Mouse (Mus musculus) midbrain, embryonic 15.5 days (tissue): Measurements from ENCODE around the gene Srrt. TPM values are rescaled to one million over a fixed set of nuclear protein-coding genes. Genes with fewer than 3 reads are reported as not detected.

Source experiments
- ATAC-seq: fragments of 200-750 bp; cut with Nextera tagmentation; replicated peaks from 2 replicates; pipeline ENCODE4 v1.8.0; 2017; ENCODE audit warnings: moderate TSS enrichment
- H3K27ac ChIP-seq: fragments of 300-500 bp; sonication (generic); 2 replicates; pipeline ENCODE4 v1.5.1; 2015; ENCODE audit warnings: mild to moderate bottlenecking, inconsistent platforms
- H3K27me3 ChIP-seq: fragments of 300-500 bp; sonication (generic); replicated peaks from 2 replicates; pipeline ENCODE4 v1.6.1; 2015; ENCODE audit warnings: inconsistent platforms
- H3K36me3 ChIP-seq: fragments of 300-500 bp; sonication (generic); replicated peaks from 2 replicates; pipeline ENCODE4 v1.6.1; 2015; ENCODE audit warnings: inconsistent platforms
- H3K4me1 ChIP-seq: fragments of 300-500 bp; sonication (generic); 2 replicates; pipeline ENCODE4 v1.6.1; 2015; ENCODE audit warnings: inconsistent platforms
- H3K4me2 ChIP-seq: fragments of 300-500 bp; sonication (generic); 2 replicates; pipeline ENCODE4 v1.6.1; 2015; ENCODE audit warnings: inconsistent platforms, mild to moderate bottlenecking, moderate library complexity
- H3K4me3 ChIP-seq: fragments of 300-500 bp; sonication (generic); 2 replicates; pipeline ENCODE4 v1.5.1; 2015; ENCODE audit warnings: mild to moderate bottlenecking, inconsistent platforms
- H3K9ac ChIP-seq: fragments of 300-500 bp; sonication (generic); 2 replicates; pipeline ENCODE4 v1.6.1; 2015; ENCODE audit warnings: mild to moderate bottlenecking, inconsistent platforms
- H3K9me3 ChIP-seq: fragments of 300-500 bp; sonication (generic); 2 replicates; pipeline ENCODE4 v1.6.1; 2016; ENCODE audit warnings: inconsistent platforms
- WGBS: fragments of 180-500 bp; shearing (Covaris S2); methylation state at CpG from one replicate; pipeline ENCODE4 v1.1.7; 2015; ENCODE audit warnings: mixed read lengths; 5-methylcytosine and 5-hydroxymethylcytosine counted together
- polyA plus RNA-seq: library from polyadenylated mRNA; unstranded; fragments of >200 nt; fragmentation: Nextera tagmentation; extraction: Ambion mirVana; gene quantifications from 2 replicates; pipeline ENCODE4 v1.2.1, GENCODE M21; 2015

Gene Srrt
- polyA plus RNA-seq, result 106 and 107 TPM in 2 replicates

DNA sequence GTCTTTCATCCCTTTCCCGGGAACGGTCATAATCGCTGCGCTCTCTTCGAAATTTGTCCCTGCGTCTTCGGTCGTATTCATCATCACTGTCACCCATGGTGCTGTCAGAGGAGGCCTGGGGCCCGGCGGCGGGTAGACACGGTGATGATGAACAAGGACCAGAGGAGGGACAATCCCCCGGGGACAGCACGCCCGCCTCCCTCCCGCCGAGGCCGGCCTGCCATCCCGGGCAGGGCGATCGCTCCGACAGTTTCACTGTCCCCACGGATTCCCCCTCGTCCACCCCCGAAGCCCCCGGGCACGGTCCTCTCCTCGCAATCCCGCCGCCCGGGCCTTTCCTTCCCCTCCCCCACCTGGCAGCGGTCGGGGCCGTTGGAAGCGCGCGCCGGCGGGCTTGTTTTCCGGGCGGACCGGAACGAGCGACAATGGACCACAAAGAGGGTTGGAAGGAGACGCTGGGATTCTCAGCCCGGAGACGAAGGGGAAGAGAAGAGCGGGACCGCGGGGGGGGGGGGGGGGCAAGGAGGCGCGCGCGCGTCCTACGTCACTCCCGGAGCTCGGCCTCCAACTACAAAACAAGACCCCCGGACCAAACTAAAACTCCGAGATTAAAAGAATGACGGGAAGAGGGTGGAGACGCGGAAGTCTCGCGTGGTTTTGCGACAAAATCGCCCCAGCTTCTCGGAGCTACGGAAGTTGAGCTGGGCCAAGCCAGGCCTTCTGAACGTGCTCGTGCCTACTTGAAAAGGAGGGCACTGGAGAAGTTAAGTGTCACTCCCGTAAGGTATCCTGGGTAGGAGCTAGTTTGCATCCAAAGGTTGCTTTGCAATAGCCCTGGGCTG, at the start of gene Srrt:
TSS of gene Srrt (minus strand) at position 604 of the 842 bp plus-strand sequence.
- Histone ChIP-seq H3K27me3 (no peaks in the 10 kb centered on the region), H3K9me3 (no peaks in the 10 kb centered on the region), H3K27ac (peak within 1 kb of the TSS; percentile 95), H3K4me3 (peak within 1 kb of the TSS; percentile 83), H3K4me2 (peak within 1 kb of the TSS; percentile 74), H3K9ac (peak within 1 kb of the TSS; percentile 96), H3K36me3 (peaks cover 6% of the 10 kb centered on the region; the same call in 1 of the 2 replicates), H3K4me1 (peaks cover 43% of the 10 kb centered on the region)
- peak; percentile 92 for ATAC-seq
- 1% methylated on average over 56 of the region's 72 CpGs for WGBS

DNA sequence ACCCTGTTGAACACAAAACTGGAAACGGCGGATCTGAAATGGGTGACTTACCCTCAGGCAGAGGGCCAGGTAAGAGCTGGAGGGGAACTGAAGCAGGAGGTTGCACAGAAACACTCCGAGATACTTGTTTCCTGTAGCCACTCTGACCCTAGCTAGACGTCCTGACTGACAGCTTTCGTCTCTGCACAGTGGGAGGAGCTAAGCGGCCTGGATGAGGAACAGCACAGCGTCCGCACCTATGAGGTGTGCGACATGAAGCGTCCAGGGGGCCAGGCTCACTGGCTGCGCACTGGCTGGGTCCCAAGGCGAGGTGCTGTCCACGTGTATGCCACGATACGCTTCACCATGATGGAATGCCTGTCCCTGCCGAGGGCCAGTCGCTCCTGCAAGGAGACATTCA, 46.6 kb upstream of the Srrt start:
- no peak overlapping the region for H3K4me3 ChIP-seq
- peaks cover 28% of the 10 kb centered on the region for H3K4me1 ChIP-seq
- no peak overlapping the region for H3K27ac ChIP-seq
- H3K36me3 ChIP-seq, result no peaks in the 10 kb centered on the region
- no peak overlapping the region for H3K4me2 ChIP-seq
- H3K9ac ChIP-seq, result no peak overlapping the region
- no peak for ATAC-seq
- WGBS, result 87% methylated on average over 17 of the region's 17 CpGs
- H3K9me3 ChIP-seq, result no peaks in the 10 kb centered on the region
- peaks cover 11% of the 10 kb centered on the region; the same call in 1 of the 2 replicates for H3K27me3 ChIP-seq

DNA sequence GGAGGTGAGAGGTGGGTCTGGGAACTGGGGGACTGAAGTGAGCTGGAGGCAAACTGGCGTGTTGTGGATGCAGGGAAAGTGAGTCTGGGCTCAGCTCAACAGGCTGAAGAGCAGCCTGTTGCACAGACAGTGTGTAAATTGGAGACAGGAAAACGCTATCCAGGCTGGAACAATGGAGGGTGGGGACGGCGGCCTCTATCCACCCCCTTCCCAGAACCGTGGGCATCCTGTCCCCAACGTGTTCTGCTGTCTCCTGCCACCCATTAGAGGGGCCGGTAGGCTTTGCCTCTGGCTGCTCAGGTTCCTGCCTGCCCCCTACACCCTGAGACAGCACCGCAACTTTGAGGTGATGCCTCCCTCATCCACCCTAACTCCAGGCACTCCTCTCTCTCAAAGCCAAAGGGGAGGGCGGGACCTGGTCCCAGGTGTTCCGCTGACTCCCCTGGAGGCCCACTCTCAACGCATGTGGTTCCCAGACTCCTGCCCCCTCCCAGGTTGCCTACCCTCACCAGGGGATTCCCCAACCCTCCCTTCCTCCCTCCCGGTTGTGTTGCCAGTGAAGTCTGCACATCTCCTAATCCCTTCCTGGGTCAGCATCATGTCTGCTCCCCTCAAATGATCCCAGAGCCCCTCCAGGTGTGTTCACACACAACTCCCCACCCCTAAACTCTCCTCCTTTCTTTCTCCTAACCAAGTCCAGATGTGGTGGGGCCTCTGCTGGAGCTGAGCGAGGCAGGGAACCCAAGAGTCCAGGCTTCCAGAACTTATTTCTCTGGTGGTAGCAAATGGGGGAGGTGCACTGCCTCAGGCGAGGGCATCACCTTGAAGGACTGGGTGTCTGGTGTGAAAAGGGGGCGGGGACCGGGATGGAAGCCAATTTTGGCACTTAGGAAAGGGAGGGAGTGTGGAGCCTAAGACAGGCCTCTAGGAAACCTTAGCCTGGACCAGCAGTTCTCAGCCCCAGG, 44.8 kb upstream of the Srrt start:
- Histone ChIP-seq H3K9ac (no peak overlapping the region), H3K4me3 (peak overlapping the region; percentile 49), H3K4me2 (peak overlapping the region; percentile 95), H3K4me1 (peaks cover 38% of the 10 kb centered on the region), H3K36me3 (no peaks in the 10 kb centered on the region), H3K9me3 (no peaks in the 10 kb centered on the region), H3K27me3 (peaks cover 16% of the 10 kb centered on the region; the same call in 1 of the 2 replicates), H3K27ac (no peak overlapping the region)
- WGBS, result 24% methylated on average over 16 of the region's 16 CpGs
- no peak for ATAC-seq

DNA sequence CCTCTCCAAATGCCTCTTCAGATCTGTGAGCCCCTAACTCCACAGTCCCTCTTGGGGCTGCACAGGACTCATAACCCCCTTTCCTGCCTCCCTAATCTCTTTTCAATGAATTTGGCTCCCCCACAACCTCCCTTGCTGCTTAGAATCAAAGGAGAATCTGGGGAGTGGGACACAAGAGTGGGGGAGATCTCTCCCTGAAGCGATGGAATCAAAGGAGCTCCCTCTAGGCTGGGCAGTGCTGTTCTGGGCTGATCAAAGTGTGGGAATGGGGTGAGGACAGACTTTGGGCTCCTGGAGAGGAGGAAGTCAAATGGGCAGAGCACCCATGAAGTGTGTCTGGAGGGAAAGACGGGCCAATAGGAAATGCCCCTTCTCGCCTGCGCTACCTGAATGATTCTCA, 43.9 kb upstream of the Srrt start:
- no peak for ATAC-seq
- peak overlapping the region; percentile 49 for H3K4me3 ChIP-seq
- H3K9ac ChIP-seq, result 0 out of 2 replicates have a peak overlapping the region, but pooled peaks have one; percentile 8
- H3K27ac ChIP-seq, result 0 out of 2 replicates have a peak overlapping the region, but pooled peaks have one; percentile 44
- 10% methylated on average over 4 of the region's 4 CpGs for WGBS
- H3K9me3 ChIP-seq, result no peaks in the 10 kb centered on the region
- peaks cover 16% of the 10 kb centered on the region; the same call in 1 of the 2 replicates for H3K27me3 ChIP-seq
- H3K4me1 ChIP-seq, result peaks cover 38% of the 10 kb centered on the region
- H3K36me3 ChIP-seq, result no peaks in the 10 kb centered on the region
- H3K4me2 ChIP-seq, result peak overlapping the region; percentile 95

DNA sequence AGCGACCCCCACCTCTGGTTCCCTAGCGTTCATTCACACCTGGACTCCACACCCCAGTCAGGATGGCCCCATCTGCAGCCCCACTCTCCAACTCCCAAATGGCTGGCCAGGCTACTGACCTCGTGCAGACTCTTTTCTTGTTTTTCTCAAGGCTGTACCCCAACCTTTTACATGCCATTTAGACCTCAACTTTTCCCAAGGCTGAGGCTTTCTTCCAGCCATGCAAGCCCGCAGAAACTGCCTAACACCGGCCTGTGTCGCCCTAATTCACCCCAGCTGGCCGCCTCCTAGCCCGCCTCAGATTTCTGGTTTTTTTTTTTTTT, 43.5 kb upstream of the Srrt start:
- Histone ChIP-seq H3K4me1 (peaks cover 38% of the 10 kb centered on the region), H3K9me3 (no peaks in the 10 kb centered on the region), H3K27me3 (peaks cover 16% of the 10 kb centered on the region; the same call in 1 of the 2 replicates), H3K36me3 (no peaks in the 10 kb centered on the region), H3K4me3 (peak overlapping the region; percentile 49), H3K9ac (0 out of 2 replicates have a peak overlapping the region, but pooled peaks have one; percentile 8), H3K27ac (0 out of 2 replicates have a peak overlapping the region, but pooled peaks have one; percentile 44), H3K4me2 (peak overlapping the region; percentile 95)
- WGBS, result 4% methylated on average over 8 of the region's 8 CpGs
- ATAC-seq, result no peak

DNA sequence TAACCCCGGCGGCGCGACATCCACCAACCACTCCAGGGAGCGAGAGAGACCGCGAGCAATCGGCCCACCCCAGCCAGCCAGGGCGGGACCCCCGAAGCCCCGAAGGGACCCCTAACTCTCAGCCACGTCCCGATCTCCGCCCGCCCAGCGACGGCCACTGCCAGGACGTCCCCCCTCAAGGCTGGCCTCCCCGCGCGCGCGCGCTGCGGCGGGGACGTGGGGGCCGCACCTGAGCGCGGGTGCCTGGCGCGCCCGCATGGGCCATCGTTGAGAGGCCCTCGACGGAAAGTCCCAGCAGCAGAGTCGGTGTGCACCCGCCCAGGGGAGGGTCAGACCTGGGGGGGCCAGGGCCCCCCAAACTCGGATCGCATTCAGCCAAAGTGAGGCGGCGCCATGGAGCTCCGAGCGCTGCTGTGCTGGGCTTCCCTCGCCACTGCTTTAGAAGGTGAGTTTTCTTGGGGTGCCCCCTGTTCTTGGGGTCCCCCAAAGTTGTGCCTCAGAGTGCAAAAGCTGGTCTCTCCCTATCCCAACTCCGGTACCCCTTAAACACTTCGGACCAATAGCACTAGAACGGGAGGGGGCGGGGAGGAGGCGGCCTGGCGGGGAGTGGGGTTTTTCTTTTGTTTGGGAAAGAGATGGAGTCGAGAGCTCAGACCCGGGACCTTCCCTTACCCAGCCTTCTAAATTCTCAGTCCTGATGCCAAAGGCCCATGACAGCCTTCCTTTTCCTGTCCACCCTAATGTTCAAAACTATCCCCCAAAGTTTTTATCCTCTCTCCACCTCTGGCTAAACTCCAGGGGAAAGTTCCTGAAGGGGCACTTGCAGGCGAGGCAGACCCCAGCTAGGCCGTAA, 43.0 kb upstream of the Srrt start:
- Histone ChIP-seq H3K36me3 (no peaks in the 10 kb centered on the region), H3K27me3 (peaks cover 16% of the 10 kb centered on the region; the same call in 1 of the 2 replicates), H3K27ac (peak overlapping the region; percentile 62), H3K9me3 (no peaks in the 10 kb centered on the region), H3K9ac (peak overlapping the region; percentile 56), H3K4me2 (peak overlapping the region; percentile 95), H3K4me3 (peak overlapping the region; percentile 49), H3K4me1 (peaks cover 38% of the 10 kb centered on the region)
- WGBS, result under 1% methylated on average over 55 of the region's 55 CpGs
- peak; percentile 44 for ATAC-seq

DNA sequence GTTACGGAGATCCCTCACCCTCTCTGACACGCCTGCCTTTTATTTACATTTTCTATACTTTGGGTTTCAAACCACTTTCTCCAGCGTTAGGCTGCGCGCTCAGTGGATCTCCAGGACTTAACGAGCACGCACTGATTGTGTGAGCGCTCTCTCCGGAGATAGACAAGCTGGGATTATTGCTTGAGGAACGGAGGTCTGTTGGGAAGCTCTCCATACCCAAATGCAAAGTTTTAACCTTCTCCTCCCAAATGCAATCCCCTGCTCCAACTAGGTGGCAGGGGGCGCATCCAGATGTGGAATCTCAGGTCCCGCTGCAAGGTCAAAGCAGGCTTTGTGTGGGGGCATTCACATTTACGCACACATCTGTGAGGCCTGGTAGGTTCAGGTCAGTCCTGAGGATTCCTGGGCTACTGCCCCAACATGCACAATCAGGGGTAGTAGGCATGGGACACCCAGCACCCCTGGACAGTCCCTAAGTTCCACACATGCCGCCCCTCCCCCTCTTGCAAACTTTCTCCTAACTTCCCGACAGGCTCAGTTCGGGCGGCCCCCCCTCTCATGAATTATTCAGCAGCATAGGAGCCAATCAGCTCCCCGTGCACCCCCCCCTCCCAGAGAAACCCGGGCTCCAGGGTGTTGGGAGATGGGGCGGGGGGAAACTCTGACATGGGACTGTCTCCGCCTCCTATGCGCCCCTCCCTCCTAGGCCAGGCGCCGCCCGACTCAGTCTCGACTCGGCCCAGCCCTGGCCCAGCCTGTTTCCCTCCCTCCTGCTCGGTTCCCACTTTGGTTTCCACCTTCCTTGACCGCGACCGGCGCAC, 42.1 kb upstream of the Srrt start, which contains the start of gene Ephb4:
TSS of gene Ephb4 (plus strand) at position 726 of the 821 bp plus-strand sequence.
- peaks cover 16% of the 10 kb centered on the region; the same call in 1 of the 2 replicates for H3K27me3 ChIP-seq
- no peaks in the 10 kb centered on the region for H3K9me3 ChIP-seq
- H3K36me3 ChIP-seq, result no peaks in the 10 kb centered on the region
- H3K4me3 ChIP-seq, result peak within 1 kb of the TSS; percentile 49
- H3K27ac ChIP-seq, result peak within 1 kb of the TSS; percentile 62
- H3K4me1 ChIP-seq, result peaks cover 38% of the 10 kb centered on the region
- peak within 1 kb of the TSS; percentile 95 for H3K4me2 ChIP-seq
- ATAC-seq, result peak; percentile 90
- H3K9ac ChIP-seq, result peak within 1 kb of the TSS; percentile 56
- under 1% methylated on average over 31 of the region's 32 CpGs for whole genome bisulfite sequencing

DNA sequence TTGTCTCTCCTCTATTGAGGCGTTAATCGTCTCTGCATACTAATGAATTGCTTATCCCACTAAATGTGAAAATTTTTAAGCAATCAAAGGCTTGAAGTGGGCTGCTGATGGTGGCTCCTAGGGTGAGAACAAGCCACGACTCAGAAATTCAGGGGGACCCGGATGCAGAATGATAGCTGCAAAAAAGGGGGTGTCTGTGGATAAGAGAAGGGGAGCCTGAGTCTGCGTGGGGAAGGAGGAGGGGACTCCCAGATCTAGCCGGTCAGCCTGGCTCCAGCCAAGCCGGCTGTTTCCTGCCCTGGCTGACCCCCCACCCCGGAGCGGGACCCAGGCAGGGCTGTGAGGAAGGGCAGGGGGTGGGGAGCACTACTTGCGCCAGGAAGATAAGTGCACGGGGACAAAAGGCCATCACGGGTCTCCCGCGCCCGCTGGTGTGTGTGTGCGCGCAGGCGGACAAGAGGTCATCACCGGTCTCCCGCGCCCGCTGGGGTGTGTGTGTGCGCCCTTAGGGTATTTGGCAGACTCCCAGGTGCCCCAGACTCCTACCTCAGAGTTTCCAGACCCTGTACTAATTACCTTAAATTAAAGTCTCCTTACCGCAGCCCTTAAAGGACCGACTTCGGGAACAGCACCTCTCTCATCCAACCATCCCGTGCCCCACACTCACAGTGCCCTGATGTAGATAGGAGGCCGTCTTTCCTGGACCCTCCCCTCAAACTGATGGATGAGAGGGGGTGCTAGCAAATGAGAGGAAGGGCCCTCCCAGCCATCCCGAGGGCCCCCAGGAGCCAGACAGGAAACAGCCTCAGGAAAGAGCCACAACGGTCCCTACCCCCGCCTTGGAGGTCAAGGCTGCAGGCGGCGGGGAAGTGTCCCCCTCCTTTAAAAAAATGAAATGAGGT, 41.3 kb upstream of the Srrt start:
- Histone ChIP-seq H3K36me3 (no peaks in the 10 kb centered on the region), H3K9ac (peak overlapping the region; percentile 27; the same call in 1 of the 2 replicates), H3K4me3 (peak overlapping the region; percentile 49), H3K9me3 (no peaks in the 10 kb centered on the region), H3K27me3 (peaks cover 16% of the 10 kb centered on the region; the same call in 1 of the 2 replicates), H3K4me2 (peak overlapping the region; percentile 95), H3K4me1 (peaks cover 38% of the 10 kb centered on the region), H3K27ac (no peak overlapping the region)
- WGBS, result under 1% methylated on average over 31 of the region's 33 CpGs
- ATAC-seq, result no peak; the same call in 1 of the 2 replicates

DNA sequence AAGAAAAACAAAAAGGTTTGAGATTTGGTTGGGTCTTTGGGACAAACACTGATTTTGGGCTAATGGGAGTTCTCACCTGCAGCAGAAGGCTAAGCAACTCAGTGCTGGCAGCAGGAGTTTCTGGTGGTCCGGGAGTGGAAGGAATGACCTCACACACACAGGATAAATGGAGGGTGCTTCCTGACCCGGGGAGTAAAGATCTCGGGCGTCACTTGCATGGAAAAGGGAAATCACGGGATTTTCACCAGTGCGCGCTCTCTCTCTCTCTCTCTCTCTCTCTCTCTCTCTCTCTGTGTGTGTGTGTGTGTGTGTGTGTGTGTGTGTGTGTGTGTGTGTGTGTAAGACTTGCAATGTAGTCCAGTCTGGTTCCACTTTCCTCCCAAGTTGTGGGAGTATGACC, 40.4 kb upstream of the Srrt start:
- ATAC-seq, result no peak
- no peaks in the 10 kb centered on the region for H3K9me3 ChIP-seq
- peaks cover 38% of the 10 kb centered on the region for H3K4me1 ChIP-seq
- peaks cover 16% of the 10 kb centered on the region; the same call in 1 of the 2 replicates for H3K27me3 ChIP-seq
- no peak overlapping the region; the same call in 1 of the 2 replicates for H3K4me2 ChIP-seq
- H3K9ac ChIP-seq, result no peak overlapping the region
- H3K4me3 ChIP-seq, result no peak overlapping the region
- H3K36me3 ChIP-seq, result no peaks in the 10 kb centered on the region
- 6% methylated on average over 5 of the region's 7 CpGs for WGBS
- no peak overlapping the region for H3K27ac ChIP-seq

DNA sequence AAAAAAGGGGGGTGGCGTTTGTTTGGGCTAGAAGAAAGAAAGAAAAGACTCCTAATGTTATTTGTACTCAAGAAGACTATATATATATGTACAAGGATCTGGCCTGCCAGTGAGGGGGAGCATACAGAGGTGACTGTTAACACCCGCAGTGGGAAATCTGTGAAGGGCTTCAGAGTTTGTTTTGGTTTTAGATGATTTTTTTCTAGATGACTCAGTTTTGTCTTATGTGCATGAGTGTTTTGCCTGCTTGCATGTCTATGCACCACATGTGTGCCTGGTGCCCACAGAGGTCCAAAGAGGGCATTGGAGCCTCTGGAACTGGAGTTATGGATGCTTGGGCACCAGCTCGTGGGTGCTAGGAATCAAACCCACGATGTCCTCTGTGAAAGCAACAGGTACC, 39.5 kb upstream of the Srrt start:
- no peak overlapping the region for H3K9ac ChIP-seq
- peaks cover 16% of the 10 kb centered on the region; the same call in 1 of the 2 replicates for H3K27me3 ChIP-seq
- 85% methylated on average over 4 of the region's 4 CpGs for WGBS
- ATAC-seq, result no peak
- no peaks in the 10 kb centered on the region for H3K36me3 ChIP-seq
- no peak overlapping the region for H3K4me3 ChIP-seq
- no peak overlapping the region for H3K27ac ChIP-seq
- H3K4me2 ChIP-seq, result no peak overlapping the region
- H3K4me1 ChIP-seq, result peaks cover 31% of the 10 kb centered on the region
- no peaks in the 10 kb centered on the region for H3K9me3 ChIP-seq
